8 mouse cellular contexts compared by ENCODE assay signal in the genomic region with DNA sequence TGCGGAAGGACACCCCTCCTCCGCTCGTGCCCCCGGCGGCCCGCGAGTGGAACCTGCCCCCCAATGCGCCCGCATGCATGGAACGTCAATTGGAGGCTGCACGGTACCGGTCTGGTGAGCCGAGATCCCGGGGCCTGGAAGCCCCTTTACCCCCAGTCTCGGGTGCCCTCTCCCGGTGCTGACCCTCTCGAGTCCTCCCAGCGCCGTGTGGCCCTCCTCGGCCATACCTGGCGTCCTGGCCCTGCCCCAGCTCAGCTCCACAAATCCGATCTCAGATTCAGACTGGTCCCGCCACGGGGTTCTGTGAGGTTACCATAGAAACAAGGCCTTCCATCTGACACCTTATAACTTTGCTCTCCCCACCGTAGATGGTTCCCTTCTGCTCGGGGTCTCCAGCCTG. TPM values are rescaled to one million over a fixed set of nuclear protein-coding genes. Genes with fewer than 3 reads are reported as not detected.
DNase-seq lines count a peak whose midpoint lies in the region; ATAC-seq lines count a peak whose summit lies in the region.

No protein-coding gene starts in this region.

- H3K9me3 ChIP-seq in hindbrain, embryonic 13.5 days, result no peaks in the 10 kb centered on the region
- no peaks in the 10 kb centered on the region for H3K9me3 ChIP-seq in midbrain, embryonic 11.5 days (ENCODE audit: control insufficient read depth, low read length)

- H3K27ac ChIP-seq in brown adipose tissue, adult 24 weeks (replicated peaks; ENCODE audit: low read depth, low read length), result peak overlapping the region; percentile 31
- H3K27ac ChIP-seq in hindbrain, embryonic 13.5 days, result peak overlapping the region; percentile 81
- H3K27ac ChIP-seq in midbrain, embryonic 11.5 days (ENCODE audit: low read depth, low read length), result no peak overlapping the region; the same call in 1 of the 2 replicates

- peak; percentile 83 for ATAC-seq in hindbrain, embryonic 13.5 days (ENCODE audit: low FRiP score)
- ATAC-seq in midbrain, embryonic 11.5 days (ENCODE audit: low FRiP score), result peak; percentile 80

- peak overlapping the region; percentile 87 for H3K4me2 ChIP-seq in hindbrain, embryonic 13.5 days
- H3K4me2 ChIP-seq in midbrain, embryonic 11.5 days, result peak overlapping the region; percentile 83

- H3K9ac ChIP-seq in hindbrain, embryonic 13.5 days, result peak overlapping the region; percentile 96
- H3K9ac ChIP-seq in midbrain, embryonic 11.5 days (ENCODE audit: low read length), result peak overlapping the region; percentile 94

- under 1% methylated on average over 26 of the region's 26 CpGs for WGBS in hindbrain, embryonic 13.5 days
- under 1% methylated on average over 26 of the region's 26 CpGs for WGBS in midbrain, embryonic 11.5 days

- intact Hi-C loops in left cerebral cortex, postnatal 4 days (cut with DNase I), result no loop called here

- peaks cover 44% of the 10 kb centered on the region for H3K36me3 ChIP-seq in hindbrain, embryonic 13.5 days
- H3K36me3 ChIP-seq in midbrain, embryonic 11.5 days (ENCODE audit: control insufficient read depth, insufficient read depth, low read length), result peaks cover 19% of the 10 kb centered on the region

- peak; percentile 62 for DNase-seq in left cerebral cortex, postnatal 4 days
- no peak for DNase-seq in left cerebral cortex, adult 18-20 months (ENCODE audit: low spot score in 2 of 2)
- DNase-seq in midbrain, embryonic 11.5 days (ENCODE audit: low spot score, missing footprints), result no peak
- DNase-seq in layer of hippocampus, adult 9-10 months (ENCODE audit: low spot score), result no peak
- no peak for DNase-seq in adipocyte (ENCODE audit: low spot score)
- no peak for DNase-seq in lung, adult 18-20 months

- H3K4me3 ChIP-seq in brown adipose tissue, adult 24 weeks (ENCODE audit: insufficient read depth, low read depth, low read length), result peak overlapping the region; percentile 95
- H3K4me3 ChIP-seq in hindbrain, embryonic 13.5 days, result peak overlapping the region; percentile 91
- peak overlapping the region; percentile 94 for H3K4me3 ChIP-seq in midbrain, embryonic 11.5 days (ENCODE audit: low read depth, low read length)

- H3K27me3 ChIP-seq in hindbrain, embryonic 13.5 days, result no peaks in the 10 kb centered on the region
- no peaks in the 10 kb centered on the region for H3K27me3 ChIP-seq in midbrain, embryonic 11.5 days (ENCODE audit: control insufficient read depth, insufficient read depth, low read length)

- H3K4me1 ChIP-seq in brown adipose tissue, adult 24 weeks (ENCODE audit: control insufficient read depth, insufficient read depth, insufficient read length, low read length), result peaks cover 8% of the 10 kb centered on the region; the same call in 1 of the 2 replicates
- H3K4me1 ChIP-seq in hindbrain, embryonic 13.5 days (replicated peaks), result peaks cover 40% of the 10 kb centered on the region
- peaks cover 14% of the 10 kb centered on the region for H3K4me1 ChIP-seq in midbrain, embryonic 11.5 days (ENCODE audit: control insufficient read depth, insufficient read depth, low read length)

RNA-seq across cellular contexts. Expression of gene Atp5f1, which starts 0.3 kb away (rescaled TPM):
- 100 to 1,000 TPM; 255 TPM for total RNA-seq in left cerebral cortex, postnatal 4 days (2021)
- 100 to 1,000 TPM; 247 to 264 TPM for total RNA-seq in left cerebral cortex, adult 18-20 months (2021)
- polyA plus RNA-seq in brown adipose tissue, adult 24 weeks (2012; ENCODE audit: insufficient read depth, insufficient read length, missing spikeins), result 1,766 and 2,018 TPM in 2 replicates
- 538 and 544 TPM in 2 replicates for polyA plus RNA-seq in hindbrain, embryonic 13.5 days (2015; fragmentation: Nextera tagmentation; extraction: Ambion mirVana)
- polyA plus RNA-seq in midbrain, embryonic 11.5 days (2014; fragmentation: Nextera tagmentation; extraction: Ambion mirVana), result 566 and 581 TPM in 2 replicates

RNA-seq across cellular contexts. Expression of gene Wdr77, which starts 0.4 kb away (rescaled TPM):
- total RNA-seq in left cerebral cortex, postnatal 4 days (2021), result 10 to 100 TPM; 61.2 to 70.2 TPM
- total RNA-seq in left cerebral cortex, adult 18-20 months (2021), result 10 to 100 TPM; 43.4 to 53.4 TPM
- 21.2 and 22.0 TPM in 2 replicates for polyA plus RNA-seq in brown adipose tissue, adult 24 weeks (2012; ENCODE audit: insufficient read depth, insufficient read length, missing spikeins)
- polyA plus RNA-seq in hindbrain, embryonic 13.5 days (2015; fragmentation: Nextera tagmentation; extraction: Ambion mirVana), result 91.6 and 99.4 TPM in 2 replicates
- 132 and 136 TPM in 2 replicates for polyA plus RNA-seq in midbrain, embryonic 11.5 days (2014; fragmentation: Nextera tagmentation; extraction: Ambion mirVana)

RNA-seq across cellular contexts. Expression of gene Ovgp1, which starts 13.9 kb away (rescaled TPM):
- total RNA-seq in left cerebral cortex, postnatal 4 days (2021), result 1 to 10 TPM; 3.2 to 3.8 TPM
- 1 to 10 TPM; 2.0 to 2.4 TPM for total RNA-seq in left cerebral cortex, adult 18-20 months (2021)
- 0.67 TPM in 1 of 2 replicates, not detected in the other for polyA plus RNA-seq in brown adipose tissue, adult 24 weeks (2012; ENCODE audit: insufficient read depth, insufficient read length, missing spikeins)
- polyA plus RNA-seq in hindbrain, embryonic 13.5 days (2015; fragmentation: Nextera tagmentation; extraction: Ambion mirVana), result 4.6 and 4.7 TPM in 2 replicates
- polyA plus RNA-seq in midbrain, embryonic 11.5 days (2014; fragmentation: Nextera tagmentation; extraction: Ambion mirVana), result 2.6 and 4.3 TPM in 2 replicates

RNA-seq across cellular contexts. Expression of gene I830077J02Rik, which starts 27.1 kb away (rescaled TPM):
- total RNA-seq in left cerebral cortex, postnatal 4 days (2021), result under 1 TPM; 0.56 to 0.64 TPM
- total RNA-seq in left cerebral cortex, adult 18-20 months (2021), result 1 to 10 TPM; 1.6 to 1.8 TPM
- 2.4 and 4.1 TPM in 2 replicates for polyA plus RNA-seq in brown adipose tissue, adult 24 weeks (2012; ENCODE audit: insufficient read depth, insufficient read length, missing spikeins)
- polyA plus RNA-seq in hindbrain, embryonic 13.5 days (2015; fragmentation: Nextera tagmentation; extraction: Ambion mirVana), result 0.25 and 1.1 TPM in 2 replicates
- polyA plus RNA-seq in midbrain, embryonic 11.5 days (2014; fragmentation: Nextera tagmentation; extraction: Ambion mirVana), result 0.63 and 0.83 TPM in 2 replicates

RNA-seq across cellular contexts. Expression of gene Pifo, which starts 54.9 kb away (rescaled TPM):
- under 1 TPM; 0.54 to 0.58 TPM for total RNA-seq in left cerebral cortex, postnatal 4 days (2021)
- total RNA-seq in left cerebral cortex, adult 18-20 months (2021), result not detected
- not detected in 2 replicates for polyA plus RNA-seq in brown adipose tissue, adult 24 weeks (2012; ENCODE audit: insufficient read depth, insufficient read length, missing spikeins)
- polyA plus RNA-seq in hindbrain, embryonic 13.5 days (2015; fragmentation: Nextera tagmentation; extraction: Ambion mirVana), result 5.3 and 10.0 TPM in 2 replicates
- 0.20 TPM in 1 of 2 replicates, not detected in the other for polyA plus RNA-seq in midbrain, embryonic 11.5 days (2014; fragmentation: Nextera tagmentation; extraction: Ambion mirVana)
